Mouse (Mus musculus) intestine, postnatal 0 days (tissue): Measurements from ENCODE around the gene Sept1. TPM values are rescaled to one million over a fixed set of nuclear protein-coding genes. Genes with fewer than 3 reads are reported as not detected.

Experiments
- ATAC-seq: fragments of 200-750 bp; cut with Nextera tagmentation; 2 replicates; pipeline ENCODE4 v1.8.0; 2017; ENCODE audit warnings: mild to moderate bottlenecking, moderate TSS enrichment, moderate library complexity
- H3K27ac ChIP-seq: fragments of 300-500 bp; sonication (generic); 2 replicates; pipeline ENCODE4 v1.5.1; 2014; ENCODE audit warnings: mild to moderate bottlenecking, low read depth, low read length, moderate library complexity
- H3K27me3 ChIP-seq: fragments of 300-500 bp; sonication (generic); replicated peaks from 2 replicates; pipeline ENCODE4 v1.6.1; 2014; ENCODE audit warnings: low read length, mixed read lengths; ENCODE audit not compliant: control insufficient read depth, insufficient read depth
- H3K36me3 ChIP-seq: fragments of 300-500 bp; sonication (generic); 2 replicates; pipeline ENCODE4 v1.6.1; 2014; ENCODE audit warnings: mild to moderate bottlenecking, moderate library complexity; ENCODE audit not compliant: control insufficient read depth, insufficient read depth
- H3K4me1 ChIP-seq: fragments of 300-500 bp; sonication (generic); replicated peaks from 2 replicates; pipeline ENCODE4 v1.6.1; 2014; ENCODE audit warnings: antibody characterized with exemption, low read length, mixed read lengths; ENCODE audit not compliant: control insufficient read depth, insufficient read depth
- H3K4me2 ChIP-seq: fragments of 300-500 bp; sonication (generic); replicated peaks from 2 replicates; pipeline ENCODE4 v1.6.1; 2014; ENCODE audit warnings: low read depth, mild to moderate bottlenecking, moderate library complexity
- H3K4me3 ChIP-seq: fragments of 300-500 bp; sonication (generic); 2 replicates; pipeline ENCODE4 v1.5.1; 2014; ENCODE audit warnings: low read depth, low read length
- H3K9ac ChIP-seq: fragments of 300-500 bp; sonication (generic); 2 replicates; pipeline ENCODE4 v1.6.1; 2014; ENCODE audit warnings: mild to moderate bottlenecking, low read depth, low read length
- H3K9me3 ChIP-seq: fragments of 300-500 bp; sonication (generic); 2 replicates; pipeline ENCODE4 v1.6.1; 2016; ENCODE audit warnings: mixed run types; ENCODE audit not compliant: control insufficient read depth
- CTCF ChIP-seq: sonication (generic); IDR thresholded peaks from 2 replicates; pipeline ENCODE4 v1.5.1; 2016; ENCODE audit warnings: low read depth, mild to moderate bottlenecking, control low read depth, antibody characterized with exemption, moderate library complexity
- WGBS: fragments of 180-500 bp; shearing (Covaris S2); extraction: QIAGEN DNeasy Blood & Tissue Kit; methylation state at CpG from one replicate; pipeline ENCODE4 v1.1.7; 2014; 5-methylcytosine and 5-hydroxymethylcytosine counted together
- polyA plus RNA-seq: library from polyadenylated mRNA; unstranded; fragments of >200 nt; fragmentation: Nextera tagmentation; extraction: Ambion mirVana; gene quantifications from 2 replicates; pipeline ENCODE4 v1.2.1, GENCODE M21; 2015

Sept1 gene
- polyA plus RNA-seq, 1 experiment from 2014 or later: 6.6 TPM

GRCm38 (mm10) chr7:127223106-127223505 lies 9.8 kb downstream of the Sept1 start:
- Histone ChIP-seq H3K4me3 (no peak overlapping the region), H3K9ac (no peak overlapping the region), H3K4me2 (no peak overlapping the region), H3K27ac (no peak overlapping the region), H3K4me1 (no peaks in the 10 kb centered on the region), H3K36me3 (no peaks in the 10 kb centered on the region), H3K9me3 (no peaks in the 10 kb centered on the region), H3K27me3 (no peaks in the 10 kb centered on the region)
- ATAC-seq: no peak
- no peak for TF ChIP-seq CTCF
- over 99% methylated on average over 3 of the region's 3 CpGs for WGBS

- Histone ChIP-seq H3K27ac (no peak overlapping the region), H3K36me3 (no peaks in the 10 kb centered on the region), H3K9me3 (no peaks in the 10 kb centered on the region), H3K27me3 (no peaks in the 10 kb centered on the region), H3K4me2 (no peak overlapping the region), H3K4me3 (no peak overlapping the region), H3K9ac (no peak overlapping the region), H3K4me1 (no peaks in the 10 kb centered on the region)
- TF ChIP-seq CTCF: no peak
- WGBS: 66% methylated on average over 6 of the region's 6 CpGs
- ATAC-seq: no peak
These were observed 12.5 kb downstream of the Sept1 start for GRCm38 (mm10) chr7:127220440-127220839.

- H3K4me3 ChIP-seq: no peak overlapping the region
- H3K27me3 ChIP-seq: no peaks in the 10 kb centered on the region
- H3K9me3 ChIP-seq: no peaks in the 10 kb centered on the region
- H3K36me3 ChIP-seq: no peaks in the 10 kb centered on the region
- H3K27ac ChIP-seq: no peak overlapping the region
- WGBS: 91% methylated on average over 4 of the region's 4 CpGs
- no peak overlapping the region for H3K9ac ChIP-seq
- H3K4me1 ChIP-seq: 0 out of 2 replicates have a peak, but pooled peaks cover 3% of the 10 kb centered on the region
- ATAC-seq: no peak
- H3K4me2 ChIP-seq: no peak overlapping the region
- no peak for TF ChIP-seq CTCF
These were observed 14.3 kb downstream of the Sept1 start for GRCm38 (mm10) chr7:127218670-127219069.

GRCm38 (mm10) chr7:127217901-127218642 lies 14.9 kb downstream of the Sept1 start:
- TF ChIP-seq CTCF: no peak
- 0 out of 2 replicates have a peak, but pooled peaks cover 3% of the 10 kb centered on the region for H3K4me1 ChIP-seq
- no peak overlapping the region for H3K27ac ChIP-seq
- no peaks in the 10 kb centered on the region for H3K9me3 ChIP-seq
- no peak overlapping the region for H3K4me3 ChIP-seq
- no peak overlapping the region for H3K4me2 ChIP-seq
- no peaks in the 10 kb centered on the region for H3K27me3 ChIP-seq
- H3K9ac ChIP-seq: no peak overlapping the region
- WGBS: 76% methylated on average over 10 of the region's 10 CpGs
- ATAC-seq: no peak
- H3K36me3 ChIP-seq: no peaks in the 10 kb centered on the region

GRCm38 (mm10) chr7:127217475-127217874 lies 15.5 kb downstream of the Sept1 start:
- H3K27ac ChIP-seq: no peak overlapping the region
- no peak overlapping the region for H3K4me3 ChIP-seq
- 74% methylated on average over 6 of the region's 6 CpGs for WGBS

GRCm38 (mm10) chr7:127216307-127216706 lies 16.6 kb downstream of the Sept1 start:
- Histone ChIP-seq H3K27ac (no peak overlapping the region), H3K4me1 (0 out of 2 replicates have a peak, but pooled peaks cover 3% of the 10 kb centered on the region), H3K4me3 (no peak overlapping the region), H3K9me3 (no peaks in the 10 kb centered on the region), H3K36me3 (no peaks in the 10 kb centered on the region), H3K27me3 (no peaks in the 10 kb centered on the region), H3K4me2 (no peak overlapping the region), H3K9ac (no peak overlapping the region)
- ATAC-seq: no peak
- 93% methylated on average over 5 of the region's 5 CpGs for WGBS
- no peak for TF ChIP-seq CTCF

More at GRCm38 (mm10) chr7:127217475-127217874, 15.5 kb downstream of the Sept1 start:
- H3K36me3 ChIP-seq: no peaks in the 10 kb centered on the region
- H3K9me3 ChIP-seq: no peaks in the 10 kb centered on the region
- TF ChIP-seq CTCF: no peak
- H3K4me2 ChIP-seq: no peak overlapping the region
- H3K4me1 ChIP-seq: 0 out of 2 replicates have a peak, but pooled peaks cover 3% of the 10 kb centered on the region
- no peak for ATAC-seq
- no peak overlapping the region for H3K9ac ChIP-seq
- no peaks in the 10 kb centered on the region for H3K27me3 ChIP-seq
